Mouse (Mus musculus) kidney, adult 10 weeks (tissue): ENCODE results near the gene Slc33a1. TPM values are rescaled to one million over a fixed set of nuclear protein-coding genes. Genes with fewer than 3 reads are reported as not detected.

Experiments
- polyA plus RNA-seq: library from polyadenylated mRNA; stranded (reverse); fragments of 350-450 nt; fragmentation: Illumina TruSeq; extraction: RNeasy Lipid Tissue Mini Kit (QIAGEN cat#74804); gene quantifications from one replicate; pipeline ENCODE4 v1.2.3, GENCODE M21; 2014; ENCODE audit warnings: low read depth, low replicate concordance

Gene Slc33a1
- polyA plus RNA-seq = 238 TPM

GRCm38 (mm10) chr3:63964100-63964921, at the start of gene Slc33a1:
Gene Slc33a1, minus strand, starts transcription at chr3:63964768.

DNA sequence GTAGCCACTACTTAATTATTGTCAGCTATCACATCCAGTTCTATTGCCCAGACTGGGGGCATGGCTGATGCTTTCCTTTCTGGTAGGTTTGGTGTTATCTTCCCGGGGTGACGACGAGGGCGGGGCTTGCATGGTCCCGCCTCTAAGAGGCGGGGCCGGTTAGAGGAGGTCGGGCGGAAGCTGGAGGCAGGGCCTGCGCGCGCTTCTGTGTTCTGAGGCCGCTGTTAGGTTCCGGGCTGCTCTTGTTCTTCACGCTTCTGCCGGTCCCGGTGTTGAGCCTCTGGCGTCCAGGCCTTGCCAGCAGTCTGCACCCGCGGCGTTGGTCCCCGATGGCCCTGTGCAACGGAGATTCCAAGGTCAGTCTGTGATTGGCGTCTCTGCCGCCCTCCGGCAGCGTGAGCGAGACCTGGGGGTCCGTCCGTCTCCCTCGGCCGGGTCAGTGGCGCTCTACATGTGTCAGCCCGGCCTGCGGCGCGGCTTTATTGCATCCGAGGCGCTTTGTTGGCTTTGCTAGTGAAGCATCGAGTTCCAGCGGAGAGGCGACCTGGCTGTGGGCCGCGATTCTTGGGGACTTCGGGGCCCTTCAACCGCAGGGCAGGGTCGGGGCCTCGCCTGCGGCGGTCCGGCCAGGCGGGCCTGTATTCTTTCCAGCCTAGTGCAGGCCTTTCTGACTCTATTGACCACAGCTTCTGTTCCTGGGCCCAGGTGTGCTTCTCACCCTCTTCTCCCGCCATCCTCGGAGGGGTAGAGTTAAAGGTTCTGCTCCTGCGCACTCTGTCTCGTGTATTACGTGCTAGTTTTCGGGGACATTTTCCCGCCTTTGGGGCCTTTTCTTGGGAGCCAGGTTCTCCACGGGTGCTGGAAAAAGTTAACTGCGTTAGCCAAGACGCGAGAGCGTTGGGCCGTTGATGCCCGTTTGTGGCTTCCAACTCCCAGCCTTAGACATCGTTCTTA, 11.7 kb upstream of the Slc33a1 start, which contains the start of gene Gmps:
Gene Gmps, plus strand, starts transcription at position 152 of the 954 bp plus-strand sequence.

GRCm38 (mm10) chr3:63928878-63929859, 35.4 kb downstream of the Slc33a1 start, which contains the start of gene E130311K13Rik:
Gene E130311K13Rik, minus strand, starts transcription at chr3:63929472.

DNA sequence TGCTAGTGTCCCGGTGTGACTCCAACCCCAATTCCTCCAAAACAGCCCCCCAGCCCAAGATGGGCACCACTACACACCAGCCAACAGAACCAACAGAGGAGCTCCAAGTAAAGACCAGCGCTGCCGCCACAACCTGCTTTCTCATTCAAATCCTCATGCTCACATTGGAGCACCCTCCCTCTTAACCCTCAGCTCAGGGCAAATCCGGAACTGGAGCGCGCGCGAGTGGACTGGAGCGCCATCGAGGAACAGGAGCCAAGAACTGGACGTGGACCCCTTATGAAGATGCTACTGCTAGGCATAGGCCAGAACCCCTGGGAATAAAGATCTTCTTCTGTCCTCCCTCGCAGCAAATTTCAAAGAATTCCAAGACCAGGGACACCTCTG, 65.3 kb downstream of the Slc33a1 start, which contains the start of gene Plch1:
Gene Plch1, minus strand, starts transcription at position 164 of the 387 bp plus-strand sequence.

Other genes starting within 250 kb of the Slc33a1 start
- gene Plch1, start 65.3 kb downstream of the Slc33a1 start, polyA plus RNA-seq = 3.3 TPM
- 13.8 TPM for gene E130311K13Rik, start 35.3 kb downstream of the Slc33a1 start, polyA plus RNA-seq
- gene Gmps, start 11.3 kb upstream of the Slc33a1 start, polyA plus RNA-seq = 50.9 TPM
- gene Vmn2r1, start 116.8 kb upstream of the Slc33a1 start, polyA plus RNA-seq = 0.12 TPM
- gene Vmn2r2, start 177.2 kb upstream of the Slc33a1 start, polyA plus RNA-seq = not detected